Mouse (Mus musculus): ENCODE measurements around the gene Nkapl. TPM values are rescaled to one million over a fixed set of nuclear protein-coding genes. Genes with fewer than 3 reads are reported as not detected.
"Not testable (repeated sequence)": the region's sequence is repeated elsewhere in the genome, so short reads cannot be mapped to it uniquely, and the experiment has no call there.

Gene Nkapl
- polyA plus RNA-seq, 1 experiment from 2014 or later: 1.3 TPM

DNA sequence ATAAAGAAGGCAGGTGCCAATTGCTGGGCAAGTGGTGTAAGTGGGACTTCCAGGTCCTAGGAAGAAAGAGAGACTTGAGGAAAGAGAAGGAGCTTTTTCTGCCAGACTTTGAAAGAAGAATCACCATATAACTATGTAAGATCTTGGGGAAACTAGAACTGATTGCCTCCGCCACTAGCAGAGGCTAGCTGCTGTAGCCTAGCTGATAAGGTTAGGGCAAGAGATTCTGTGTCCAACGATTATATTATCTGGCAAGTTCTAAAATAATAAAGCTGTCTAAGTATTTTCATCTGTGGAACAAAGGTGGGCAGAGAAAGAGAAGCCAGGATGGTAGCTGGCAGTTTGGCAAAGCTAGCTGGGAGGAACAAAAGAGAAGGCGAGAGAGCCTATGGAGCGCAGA is 4.1 kb upstream of the Nkapl start:
- no peak overlapping the region for H3K4me3 ChIP-seq (replicated peaks; ENCODE audit: low read length)
- no peaks in the 10 kb centered on the region for H3K9me3 ChIP-seq (replicated peaks; ENCODE audit: control insufficient read depth, low read length)
- no peak overlapping the region for H3K9ac ChIP-seq (ENCODE audit: low read length)
- H3K27ac ChIP-seq (ENCODE audit: low read length): no peak overlapping the region
- no peak for ATAC-seq (ENCODE audit: insufficient read depth, low FRiP score)
- H3K27me3 ChIP-seq (ENCODE audit: control insufficient read depth, insufficient read depth, low read length): peaks cover 2% of the 10 kb centered on the region; the same call in 1 of the 2 replicates
- WGBS: 43% methylated on average over 4 of the region's 4 CpGs
- H3K4me1 ChIP-seq (ENCODE audit: control insufficient read depth, insufficient read depth, low read length): no peaks in the 10 kb centered on the region
- H3K36me3 ChIP-seq (ENCODE audit: control insufficient read depth, insufficient read depth, low read length): no peaks in the 10 kb centered on the region
- H3K4me2 ChIP-seq (ENCODE audit: low read depth, low read length): no peak overlapping the region

DNA sequence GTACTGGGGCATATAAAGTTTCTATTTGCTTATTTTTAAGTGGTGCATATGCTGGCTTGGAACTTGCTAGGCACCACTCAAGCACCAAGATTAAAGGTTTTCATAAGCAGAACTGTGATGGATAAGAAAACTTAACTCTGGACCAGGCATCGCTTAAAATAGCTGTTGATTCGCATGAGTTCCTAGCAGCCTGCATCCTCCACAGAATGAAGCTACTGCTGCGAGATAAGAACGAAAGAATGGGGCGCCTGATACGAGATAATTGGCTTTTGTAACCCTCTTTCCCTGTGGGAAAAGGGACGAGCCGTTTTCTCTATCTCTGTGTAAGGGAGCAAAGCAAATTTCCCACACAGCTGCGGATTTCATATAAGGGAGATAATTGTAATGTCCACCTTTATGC is 788 bp upstream of the Nkapl start:
- H3K9ac ChIP-seq (ENCODE audit: low read length): no peak overlapping the region
- no peaks in the 10 kb centered on the region for H3K4me1 ChIP-seq (ENCODE audit: control insufficient read depth, insufficient read depth, low read length)
- H3K9me3 ChIP-seq (replicated peaks; ENCODE audit: control insufficient read depth, low read length): no peaks in the 10 kb centered on the region
- peak overlapping the region; percentile 97 for H3K4me2 ChIP-seq (ENCODE audit: low read depth, low read length)
- no peaks in the 10 kb centered on the region for H3K36me3 ChIP-seq (ENCODE audit: control insufficient read depth, insufficient read depth, low read length)
- H3K27me3 ChIP-seq (ENCODE audit: control insufficient read depth, insufficient read depth, low read length): peaks cover 2% of the 10 kb centered on the region; the same call in 1 of the 2 replicates
- ATAC-seq (ENCODE audit: insufficient read depth, low FRiP score): no peak
- WGBS: 29% methylated on average over 9 of the region's 9 CpGs
- H3K27ac ChIP-seq (ENCODE audit: low read length): no peak overlapping the region
- no peak overlapping the region for H3K4me3 ChIP-seq (replicated peaks; ENCODE audit: low read length)

GRCm38 (mm10) chr13:21467336-21467735 is 973 bp downstream of the Nkapl start:
- Histone ChIP-seq H3K36me3 (ENCODE audit: control insufficient read depth, insufficient read depth, low read length) (no peaks in the 10 kb centered on the region), H3K4me2 (ENCODE audit: low read depth, low read length) (no peak overlapping the region), H3K27ac (ENCODE audit: low read length) (no peak overlapping the region), H3K27me3 (ENCODE audit: control insufficient read depth, insufficient read depth, low read length) (peaks cover 5% of the 10 kb centered on the region; the same call in 1 of the 2 replicates), H3K9me3 (replicated peaks; ENCODE audit: control insufficient read depth, low read length) (no peaks in the 10 kb centered on the region), H3K4me3 (replicated peaks; ENCODE audit: low read length) (no peak overlapping the region), H3K9ac (ENCODE audit: low read length) (no peak overlapping the region), H3K4me1 (ENCODE audit: control insufficient read depth, insufficient read depth, low read length) (no peaks in the 10 kb centered on the region)
- ATAC-seq (ENCODE audit: insufficient read depth, low FRiP score): no peak
- 85% methylated on average over 10 of the region's 10 CpGs for WGBS

GRCm38 (mm10) chr13:21462516-21462915 is 5.8 kb downstream of the Nkapl start:
- ATAC-seq (ENCODE audit: insufficient read depth, low FRiP score): not testable (repeated sequence)

DNA sequence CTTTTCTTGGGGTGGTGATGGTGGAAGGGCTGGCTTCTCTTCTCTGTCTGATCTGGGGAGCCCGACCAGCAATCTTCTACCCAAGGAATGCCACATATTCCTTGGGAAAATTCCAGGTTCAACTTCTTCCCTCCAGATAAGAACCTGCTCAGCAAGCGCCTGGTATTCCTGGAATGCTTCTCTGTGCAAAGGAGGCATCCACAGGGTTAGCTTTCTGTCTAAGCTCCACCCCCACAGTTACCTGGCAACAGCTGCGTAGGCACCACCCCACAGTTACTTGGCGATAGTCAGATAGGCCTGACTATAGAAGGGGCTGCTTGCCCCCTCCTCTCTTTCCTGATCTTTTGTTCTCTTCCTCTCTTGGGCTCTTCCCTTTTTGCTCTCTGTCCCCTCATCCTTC is 12.0 kb downstream of the Nkapl start:
- whole genome bisulfite sequencing: 13% methylated on average over 4 of the region's 4 CpGs
- peak; percentile 51; the same call in 1 of the 2 replicates for ATAC-seq (ENCODE audit: insufficient read depth, low FRiP score)
- no peaks in the 10 kb centered on the region for H3K27me3 ChIP-seq (ENCODE audit: control insufficient read depth, insufficient read depth, low read length)
- no peak overlapping the region for H3K4me2 ChIP-seq (ENCODE audit: low read depth, low read length)
- H3K9ac ChIP-seq (ENCODE audit: low read length): no peak overlapping the region
- H3K27ac ChIP-seq (ENCODE audit: low read length): no peak overlapping the region
- H3K4me1 ChIP-seq (ENCODE audit: control insufficient read depth, insufficient read depth, low read length): peaks cover 6% of the 10 kb centered on the region; the same call in 1 of the 2 replicates
- H3K4me3 ChIP-seq (replicated peaks; ENCODE audit: low read length): no peak overlapping the region
- no peaks in the 10 kb centered on the region for H3K9me3 ChIP-seq (replicated peaks; ENCODE audit: control insufficient read depth, low read length)
- H3K36me3 ChIP-seq (ENCODE audit: control insufficient read depth, insufficient read depth, low read length): no peaks in the 10 kb centered on the region

More at GRCm38 (mm10) chr13:21462516-21462915, 5.8 kb downstream of the Nkapl start:
- H3K9ac ChIP-seq (ENCODE audit: low read length); H3K9me3 ChIP-seq (replicated peaks; ENCODE audit: control insufficient read depth, low read length); H3K27me3 ChIP-seq (ENCODE audit: control insufficient read depth, insufficient read depth, low read length); H3K4me3 ChIP-seq (replicated peaks; ENCODE audit: low read length); H3K4me1 ChIP-seq (ENCODE audit: control insufficient read depth, insufficient read depth, low read length); H3K4me2 ChIP-seq (ENCODE audit: low read depth, low read length); H3K27ac ChIP-seq (ENCODE audit: low read length); H3K36me3 ChIP-seq (ENCODE audit: control insufficient read depth, insufficient read depth, low read length): not testable (repeated sequence)
- WGBS: 52% methylated on average over 9 of the region's 9 CpGs

GRCm38 (mm10) chr13:21454133-21454532 is 14.2 kb downstream of the Nkapl start:
- Histone ChIP-seq H3K4me3 (replicated peaks; ENCODE audit: low read length) (0 out of 2 replicates have a peak overlapping the region, but pooled peaks have one; percentile 56), H3K27me3 (ENCODE audit: control insufficient read depth, insufficient read depth, low read length) (no peaks in the 10 kb centered on the region), H3K36me3 (ENCODE audit: control insufficient read depth, insufficient read depth, low read length) (no peaks in the 10 kb centered on the region), H3K9ac (ENCODE audit: low read length) (no peak overlapping the region), H3K27ac (ENCODE audit: low read length) (no peak overlapping the region; the same call in 1 of the 2 replicates), H3K4me2 (ENCODE audit: low read depth, low read length) (peak overlapping the region; percentile 72), H3K9me3 (replicated peaks; ENCODE audit: control insufficient read depth, low read length) (no peaks in the 10 kb centered on the region), H3K4me1 (ENCODE audit: control insufficient read depth, insufficient read depth, low read length) (peaks cover 6% of the 10 kb centered on the region; the same call in 1 of the 2 replicates)
- WGBS: 51% methylated on average over 3 of the region's 3 CpGs
- ATAC-seq (ENCODE audit: insufficient read depth, low FRiP score): peak; percentile 67; the same call in 1 of the 2 replicates

DNA sequence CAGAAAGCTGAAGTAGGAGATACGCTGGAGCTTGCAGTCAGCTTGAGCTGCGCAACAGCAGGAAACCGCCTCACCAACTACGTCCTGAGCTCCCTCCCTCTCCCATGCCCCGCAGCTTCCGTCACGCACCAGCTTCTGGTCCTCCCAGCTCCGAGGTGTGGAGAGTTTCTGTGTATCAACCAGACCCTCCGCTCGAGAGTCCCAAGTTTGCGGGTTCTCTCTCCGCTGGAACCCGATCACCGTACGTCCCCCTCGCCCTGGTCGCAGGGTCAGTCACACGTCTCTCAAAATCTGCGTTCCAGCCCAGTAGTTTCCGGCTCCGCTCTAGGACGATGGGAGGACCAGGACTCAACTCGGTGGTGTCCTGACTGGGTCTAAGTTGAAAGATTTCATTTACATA is 14.9 kb downstream of the Nkapl start, which contains the start of gene Zscan26:
Gene Zscan26, minus strand, starts transcription at position 282 of the 400 bp plus-strand sequence.
- peak within 1 kb of the TSS; percentile 77 for H3K27ac ChIP-seq (ENCODE audit: low read length)
- WGBS: under 1% methylated on average over 23 of the region's 23 CpGs
- no peaks in the 10 kb centered on the region for H3K27me3 ChIP-seq (ENCODE audit: control insufficient read depth, insufficient read depth, low read length)
- H3K4me3 ChIP-seq (replicated peaks; ENCODE audit: low read length): peak within 1 kb of the TSS; percentile 56
- peak; percentile 85 for ATAC-seq (ENCODE audit: insufficient read depth, low FRiP score)
- peaks cover 6% of the 10 kb centered on the region; the same call in 1 of the 2 replicates for H3K4me1 ChIP-seq (ENCODE audit: control insufficient read depth, insufficient read depth, low read length)
- no peaks in the 10 kb centered on the region for H3K9me3 ChIP-seq (replicated peaks; ENCODE audit: control insufficient read depth, low read length)
- H3K9ac ChIP-seq (ENCODE audit: low read length): peak within 1 kb of the TSS; percentile 80
- H3K4me2 ChIP-seq (ENCODE audit: low read depth, low read length): peak within 1 kb of the TSS; percentile 72
- H3K36me3 ChIP-seq (ENCODE audit: control insufficient read depth, insufficient read depth, low read length): no peaks in the 10 kb centered on the region

DNA sequence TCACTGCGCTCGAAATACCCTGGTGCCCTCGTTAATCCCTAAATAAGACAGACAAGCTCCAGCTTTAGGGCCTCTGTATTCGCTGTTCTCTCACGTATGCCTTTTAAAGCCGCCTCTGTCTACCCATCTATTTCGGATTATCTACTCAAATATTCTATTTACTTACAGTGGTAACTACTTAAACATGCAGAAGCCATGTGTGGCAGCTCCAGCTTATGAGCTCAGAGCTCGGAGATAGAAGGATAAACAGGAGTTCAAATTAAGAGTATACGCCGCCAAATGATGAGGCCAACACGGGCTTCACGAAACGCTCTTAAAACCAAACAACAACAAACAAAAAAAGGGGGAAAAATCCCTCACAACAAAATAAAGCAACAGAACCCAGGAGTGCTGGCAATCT is 15.3 kb downstream of the Nkapl start:
- 0 out of 2 replicates have a peak, but pooled peaks have one; percentile 4 for ATAC-seq (ENCODE audit: insufficient read depth, low FRiP score)
- peak overlapping the region; percentile 72 for H3K4me2 ChIP-seq (ENCODE audit: low read depth, low read length)
- 0 out of 2 replicates have a peak, but pooled peaks cover 3% of the 10 kb centered on the region for H3K36me3 ChIP-seq (ENCODE audit: control insufficient read depth, insufficient read depth, low read length)
- no peaks in the 10 kb centered on the region for H3K9me3 ChIP-seq (replicated peaks; ENCODE audit: control insufficient read depth, low read length)
- peak overlapping the region; percentile 77 for H3K27ac ChIP-seq (ENCODE audit: low read length)
- H3K9ac ChIP-seq (ENCODE audit: low read length): peak overlapping the region; percentile 80
- peaks cover 6% of the 10 kb centered on the region; the same call in 1 of the 2 replicates for H3K4me1 ChIP-seq (ENCODE audit: control insufficient read depth, insufficient read depth, low read length)
- WGBS: 2% methylated on average over 13 of the region's 13 CpGs
- peak overlapping the region; percentile 56 for H3K4me3 ChIP-seq (replicated peaks; ENCODE audit: low read length)
- H3K27me3 ChIP-seq (ENCODE audit: control insufficient read depth, insufficient read depth, low read length): no peaks in the 10 kb centered on the region

- WGBS: 67% methylated on average over 16 of the region's 16 CpGs
- no peaks in the 10 kb centered on the region for H3K27me3 ChIP-seq (ENCODE audit: control insufficient read depth, insufficient read depth, low read length)
- no peak for ATAC-seq (ENCODE audit: insufficient read depth, low FRiP score)
- H3K9ac ChIP-seq (ENCODE audit: low read length): no peak overlapping the region
- no peaks in the 10 kb centered on the region for H3K9me3 ChIP-seq (replicated peaks; ENCODE audit: control insufficient read depth, low read length)
- H3K4me2 ChIP-seq (ENCODE audit: low read depth, low read length): no peak overlapping the region
- H3K4me1 ChIP-seq (ENCODE audit: control insufficient read depth, insufficient read depth, low read length): 0 out of 2 replicates have a peak, but pooled peaks cover 6% of the 10 kb centered on the region
- H3K4me3 ChIP-seq (replicated peaks; ENCODE audit: low read length): no peak overlapping the region
- H3K27ac ChIP-seq (ENCODE audit: low read length): no peak overlapping the region
- H3K36me3 ChIP-seq (ENCODE audit: control insufficient read depth, insufficient read depth, low read length): peaks cover 17% of the 10 kb centered on the region; the same call in 1 of the 2 replicates
Measured at GRCm38 (mm10) chr13:21447856-21448614, 20.3 kb downstream of the Nkapl start.

All from stomach, embryonic 16.5 days (tissue).